Mouse (Mus musculus) heart, postnatal 4 days (tissue): ENCODE results near the gene Qrfpr. TPM values are rescaled to one million over a fixed set of nuclear protein-coding genes. Genes with fewer than 3 reads are reported as not detected.

Source experiments
- DNase-seq: peaks from one replicate; pipeline ENCODE4 v3.0.0; 2021
- total RNA-seq, 2 experiments: library from RNA; stranded (reverse); gene quantifications; 2 replicates each; pipeline ENCODE4 v1.2.3; 2021

Gene Qrfpr
- total RNA-seq, 2 experiments from 2014 or later = not detected

DNA sequence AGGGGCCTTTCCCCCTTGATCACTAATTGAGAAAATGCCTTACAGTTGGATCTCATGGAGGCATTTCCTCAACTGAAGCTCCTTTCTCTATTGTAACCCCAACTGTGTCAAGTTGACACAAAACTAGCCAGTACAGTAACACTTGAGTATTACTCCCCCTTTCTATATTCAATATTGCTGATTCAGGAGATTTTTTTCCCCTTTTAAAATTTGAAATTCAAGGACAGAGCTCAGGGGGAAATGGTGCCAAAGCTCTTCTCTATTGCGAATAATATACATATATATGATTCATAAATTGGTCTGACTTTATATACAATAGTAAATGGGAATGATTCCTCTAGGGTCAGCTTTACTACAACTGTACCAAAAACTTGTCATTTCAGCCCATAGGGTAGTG lies 71.6 kb downstream of the Qrfpr start:
- DNase-seq = no peak

DNA sequence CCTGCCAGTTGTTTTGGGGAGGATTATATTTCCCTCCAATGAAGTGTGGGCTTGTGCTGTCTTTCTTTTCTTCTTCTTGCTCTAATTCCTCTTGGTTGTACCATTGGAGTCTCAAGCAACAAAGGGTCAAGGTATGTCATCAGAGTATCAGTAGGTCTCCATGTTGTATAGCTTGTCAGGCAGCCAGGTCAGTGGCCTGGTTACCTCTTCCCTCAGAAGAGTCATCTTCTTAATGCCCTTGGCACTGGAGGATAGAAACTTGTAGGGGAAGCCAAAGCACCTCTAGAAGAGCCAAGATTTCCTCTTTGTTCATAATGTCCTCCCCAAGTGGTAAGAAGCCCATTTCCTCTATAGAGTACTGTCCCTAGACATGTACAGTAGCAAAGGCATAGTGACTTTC lies 83.1 kb downstream of the Qrfpr start:
- DNase-seq = no peak

DNA sequence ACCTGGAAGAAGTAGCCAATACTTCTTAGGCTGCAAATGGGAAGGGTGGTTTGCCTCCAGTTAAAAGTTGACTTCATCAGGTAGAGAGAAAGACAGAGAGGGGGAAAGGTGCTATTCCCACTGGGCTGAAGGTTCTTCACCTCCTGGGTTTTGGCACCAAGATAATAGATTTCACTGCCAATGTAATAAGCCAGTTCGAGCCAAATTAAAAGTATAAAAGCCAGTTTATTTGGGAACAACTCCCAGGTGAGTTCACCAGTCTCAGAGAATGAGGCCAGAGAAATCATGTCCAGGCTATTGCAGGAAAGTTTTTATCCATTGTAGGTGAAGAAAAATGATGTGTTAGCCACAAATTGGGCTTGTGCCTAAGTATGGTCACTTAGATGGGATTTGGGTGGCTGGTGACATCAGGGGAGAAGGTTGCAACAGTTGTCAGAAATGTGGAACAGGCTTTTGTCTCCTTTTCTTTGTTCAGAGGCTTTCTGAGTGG lies 83.9 kb downstream of the Qrfpr start:
- no peak for DNase-seq

DNA sequence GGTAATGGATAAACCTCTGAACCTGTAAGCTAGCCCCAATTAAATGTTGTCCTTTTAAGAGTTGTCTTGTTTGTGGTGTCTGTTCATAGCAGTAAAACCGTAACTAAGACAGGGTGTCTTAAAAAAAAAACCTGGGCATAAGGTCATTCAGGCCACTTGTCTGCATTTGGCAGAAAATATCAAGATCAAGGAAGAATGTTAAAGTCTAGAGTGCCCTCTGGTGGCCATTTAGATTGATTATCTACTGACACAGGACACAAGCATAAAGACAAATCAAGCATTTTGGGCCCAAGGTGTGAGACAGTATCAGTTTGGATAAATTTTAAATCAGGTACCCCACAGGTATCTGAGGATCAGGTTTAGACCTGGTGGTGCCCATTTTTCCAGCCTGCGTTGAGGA lies 84.6 kb downstream of the Qrfpr start:
- peak; percentile 17 for DNase-seq

DNA sequence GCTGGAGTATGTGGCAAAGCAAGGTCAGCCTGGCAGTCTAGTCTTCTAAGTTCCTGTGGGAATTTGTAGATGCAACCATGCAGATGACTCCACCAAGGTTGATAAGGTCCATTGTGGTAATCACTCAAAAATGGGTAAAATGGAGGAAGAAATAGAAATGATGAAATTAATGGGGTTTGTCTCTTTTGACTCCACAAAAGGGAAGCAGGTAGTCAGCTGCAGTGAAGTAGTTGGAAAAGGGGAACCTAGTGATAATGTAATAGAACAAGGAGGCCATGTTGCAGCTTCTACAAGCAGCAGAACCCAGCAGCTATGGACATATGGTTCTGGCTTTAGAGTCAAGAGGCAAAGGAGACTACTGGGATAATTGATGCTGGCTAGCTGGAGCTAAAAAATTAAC lies 86.0 kb downstream of the Qrfpr start:
- no peak for DNase-seq

Other genes with a start within 250 kb of the Qrfpr start
- 10 to 100 TPM; 41.1 to 45.5 TPM for gene Mccc1, start 221.6 kb downstream of the Qrfpr start, total RNA-seq
- gene Ccdc144b, start 168.8 kb downstream of the Qrfpr start, total RNA-seq = not detected
- gene Acad9, start 156.3 kb downstream of the Qrfpr start, total RNA-seq = 10 to 100 TPM; 49.5 to 62.1 TPM
- gene D3Ertd254e, start 71.3 kb downstream of the Qrfpr start, total RNA-seq = 1 to 10 TPM; 6.4 to 7.6 TPM